Mouse (Mus musculus) lung, postnatal 0 days (tissue): ENCODE data around the gene Krt15.

Experiments
- CTCF ChIP-seq: IDR thresholded peaks from 2 replicates; pipeline ENCODE4 v1.5.1; 2016; ENCODE audit warnings: antibody characterized with exemption, mild to moderate bottlenecking
- EP300 ChIP-seq: IDR thresholded peaks from 2 replicates; pipeline ENCODE4 v1.6.1; 2016; ENCODE audit warnings: antibody characterized with exemption, mild to moderate bottlenecking, control low read depth

- no peak for TF ChIP-seq CTCF
- TF ChIP-seq EP300, result no peak
These were observed 39.6 kb downstream of the Krt15 start, which contains the start of gene Krt35 for GRCm38 (mm10) chr11:100096141-100096540.
